Mouse (Mus musculus): ENCODE measurements around the gene Lmo7.

The Lmo7 gene

GRCm38 (mm10) chr14:101780016-101780415, 50.3 kb downstream of the Lmo7 start:
- DNase-seq (ENCODE audit: low read depth, low spot score) = no peak

DNA sequence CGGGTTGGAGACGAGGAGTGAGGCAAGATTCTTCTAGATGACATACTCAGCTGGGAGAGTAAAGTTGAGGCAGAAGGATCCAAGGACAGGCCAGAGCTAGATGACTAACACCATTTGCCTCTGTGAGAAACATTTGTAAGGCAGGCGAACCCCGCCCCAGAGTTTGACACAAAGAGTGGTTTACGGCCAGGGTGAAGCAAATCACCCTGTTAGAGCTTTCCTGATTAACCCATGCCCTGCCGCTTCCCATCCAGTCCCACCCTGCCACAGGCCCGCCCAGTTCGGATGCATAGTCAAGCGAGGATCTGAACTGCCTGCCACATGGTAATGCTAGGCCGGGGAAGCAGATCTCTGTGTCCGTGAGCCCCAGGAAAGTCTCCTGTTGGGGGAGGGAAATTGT, 51.5 kb downstream of the Lmo7 start:
- DNase-seq (ENCODE audit: low read depth, low spot score) = no peak

GRCm38 (mm10) chr14:101781943-101782510, 52.3 kb downstream of the Lmo7 start:
- DNase-seq (ENCODE audit: low read depth, low spot score) = no peak

- no peak for DNase-seq (ENCODE audit: low read depth, low spot score)
Measured at GRCm38 (mm10) chr14:101784315-101784945, 54.7 kb downstream of the Lmo7 start.

DNA sequence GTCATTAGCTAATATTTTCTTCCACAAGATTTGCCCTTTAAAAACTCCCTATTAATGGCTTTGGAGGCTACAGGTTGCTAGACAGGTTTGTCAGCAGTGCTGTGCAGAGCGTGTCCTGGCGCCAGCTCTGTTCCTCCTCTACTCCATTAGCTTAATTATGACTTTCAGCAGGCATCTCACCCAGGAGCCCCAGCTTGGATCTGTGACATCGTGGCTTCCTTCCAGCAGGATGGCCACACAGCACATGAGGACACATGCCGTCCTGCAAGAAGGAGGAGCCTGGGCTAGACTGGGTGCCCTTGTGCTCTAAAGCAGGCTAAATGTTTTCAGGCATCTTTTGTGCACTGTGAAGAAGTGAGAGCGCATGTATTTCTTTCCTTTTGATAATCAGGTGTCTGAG, 58.1 kb downstream of the Lmo7 start:
- DNase-seq (ENCODE audit: low read depth, low spot score) = no peak

GRCm38 (mm10) chr14:101788475-101788874, 58.7 kb downstream of the Lmo7 start:
- DNase-seq (ENCODE audit: low read depth, low spot score) = no peak

- DNase-seq (ENCODE audit: low read depth, low spot score) = no peak
Measured at GRCm38 (mm10) chr14:101794553-101795177, 64.9 kb downstream of the Lmo7 start.

GRCm38 (mm10) chr14:101797930-101798500, 68.3 kb downstream of the Lmo7 start:
- no peak for DNase-seq (ENCODE audit: low read depth, low spot score)

DNA sequence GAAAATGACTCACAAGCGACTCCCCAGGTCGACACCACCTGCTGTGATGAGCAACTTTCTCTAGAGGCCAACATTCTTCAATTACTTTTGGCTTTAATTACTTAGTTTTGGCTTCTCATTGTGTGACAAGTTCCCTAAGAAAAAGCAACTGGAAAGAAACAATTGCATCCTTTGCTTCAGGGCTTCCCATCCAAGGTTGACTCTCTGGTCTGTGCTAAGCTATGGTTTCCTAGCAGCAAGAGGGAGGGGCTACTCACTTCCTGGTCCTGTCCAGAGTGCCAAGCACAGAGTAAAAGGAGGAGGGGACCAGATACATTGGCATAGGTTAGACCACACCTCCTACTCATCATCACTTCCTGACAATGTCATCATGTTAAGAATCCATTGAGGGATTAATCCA, 69.0 kb downstream of the Lmo7 start:
- no peak for DNase-seq (ENCODE audit: low read depth, low spot score)

DNA sequence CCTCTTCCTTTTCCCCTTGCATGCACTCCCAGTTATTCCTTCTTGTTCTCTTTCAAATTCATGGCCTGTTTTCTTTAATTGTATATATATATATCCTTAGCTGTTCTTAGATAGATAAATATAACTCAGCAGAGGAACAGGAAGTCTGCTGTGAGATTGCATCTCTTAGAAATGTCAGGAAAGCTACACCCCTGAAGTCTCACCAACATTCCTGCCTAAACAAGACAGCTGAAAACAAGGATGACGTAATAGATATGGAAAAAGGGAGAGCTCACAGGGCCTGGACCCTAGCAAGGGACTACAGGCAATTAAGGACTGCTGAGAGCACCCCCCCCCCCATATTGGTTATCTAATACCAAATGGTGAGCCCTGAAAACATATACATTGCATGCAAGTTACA, 71.9 kb downstream of the Lmo7 start:
- DNase-seq (ENCODE audit: low read depth, low spot score) = no peak

DNA sequence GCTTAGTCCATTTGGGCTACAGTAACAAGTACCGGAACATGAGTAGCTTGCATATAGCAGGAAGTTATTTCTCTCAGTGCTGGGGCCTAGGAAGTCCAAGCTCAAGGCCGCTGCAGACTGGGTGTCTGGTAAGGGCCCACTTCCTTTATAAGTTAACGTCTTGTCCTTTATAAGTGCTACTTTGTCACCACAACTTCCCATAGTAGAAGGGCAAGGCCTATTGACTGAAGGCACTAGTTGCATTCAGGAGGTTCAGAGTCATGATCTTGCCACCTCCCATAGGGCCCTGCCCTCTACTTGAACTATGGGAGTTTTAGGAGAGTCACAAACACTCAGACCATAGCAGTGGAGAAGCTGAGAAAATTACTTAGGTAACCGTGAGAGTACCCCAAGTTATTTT, 74.4 kb downstream of the Lmo7 start:
- no peak for DNase-seq (ENCODE audit: low read depth, low spot score)

- no peak for DNase-seq (ENCODE audit: low read depth, low spot score)
Measured at GRCm38 (mm10) chr14:101804562-101805327, 75.0 kb downstream of the Lmo7 start.

DNA sequence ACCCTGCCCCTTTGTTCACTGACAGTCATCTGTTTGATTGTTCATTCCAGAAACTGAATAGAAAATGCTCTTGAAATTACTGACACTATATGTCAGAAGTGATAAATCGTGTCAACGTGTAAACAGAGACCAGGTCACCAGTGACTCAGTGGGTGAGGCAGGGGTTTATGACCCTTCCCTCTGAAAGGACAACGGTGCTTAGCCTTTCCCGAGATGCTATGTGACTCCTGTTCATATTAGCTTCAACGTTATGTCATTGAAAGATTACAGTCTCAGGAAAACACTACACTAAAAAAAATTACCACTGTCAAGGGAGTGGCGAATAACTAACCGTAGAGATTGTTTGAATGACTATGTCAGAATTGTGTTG, 75.6 kb downstream of the Lmo7 start:
- no peak for DNase-seq (ENCODE audit: low read depth, low spot score)

DNA sequence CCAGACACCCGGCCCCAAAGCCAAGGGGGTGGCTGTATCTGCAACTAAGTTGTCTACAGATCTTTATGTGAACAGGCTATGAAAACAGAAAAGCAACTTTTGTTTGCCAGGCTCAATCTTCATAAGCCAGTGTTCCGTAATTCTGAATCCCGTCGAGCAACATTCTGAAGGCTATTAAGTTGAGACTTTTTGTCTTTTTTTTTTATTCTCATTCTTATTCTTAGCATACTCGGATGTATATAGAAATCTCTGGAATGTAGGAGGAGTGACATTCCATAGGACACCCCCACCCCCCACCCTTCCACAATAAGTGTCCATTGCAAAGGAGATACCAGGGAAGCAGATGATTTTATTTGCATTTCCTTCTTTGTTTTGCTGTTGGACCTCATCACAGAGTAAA, 76.3 kb downstream of the Lmo7 start:
- DNase-seq (ENCODE audit: low read depth, low spot score) = no peak

GRCm38 (mm10) chr14:101806607-101807006, 76.8 kb downstream of the Lmo7 start:
- DNase-seq (ENCODE audit: low read depth, low spot score) = no peak

- no peak for DNase-seq (ENCODE audit: low read depth, low spot score)
Measured at GRCm38 (mm10) chr14:101816450-101816849, 86.7 kb downstream of the Lmo7 start.

- no peak for DNase-seq (ENCODE audit: low read depth, low spot score)
Measured at GRCm38 (mm10) chr14:101822390-101822789, 92.6 kb downstream of the Lmo7 start.

- no peak for DNase-seq (ENCODE audit: low read depth, low spot score)
Measured at GRCm38 (mm10) chr14:101822871-101823270, 93.1 kb downstream of the Lmo7 start.

DNA sequence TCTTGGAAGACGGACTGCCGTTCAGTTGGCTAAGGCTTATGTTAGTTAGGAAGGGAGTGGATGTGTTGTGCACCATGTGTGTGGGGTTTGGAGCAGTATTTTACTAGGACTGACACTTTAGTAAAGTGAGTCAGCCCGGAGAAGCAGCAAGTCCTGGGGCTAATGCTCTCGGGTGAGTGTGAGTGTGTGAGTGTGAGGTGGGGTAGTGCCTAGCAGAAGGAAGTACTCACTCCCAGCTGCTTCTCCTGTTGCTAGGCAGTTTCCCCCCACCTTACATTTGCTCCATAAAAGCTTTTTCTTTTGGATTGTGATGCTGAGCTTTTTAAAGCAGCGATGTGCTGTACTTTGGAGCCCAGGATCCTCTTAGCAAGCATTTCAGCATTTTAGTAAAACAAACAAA, 99.9 kb downstream of the Lmo7 start:
- no peak for DNase-seq (ENCODE audit: low read depth, low spot score)

DNA sequence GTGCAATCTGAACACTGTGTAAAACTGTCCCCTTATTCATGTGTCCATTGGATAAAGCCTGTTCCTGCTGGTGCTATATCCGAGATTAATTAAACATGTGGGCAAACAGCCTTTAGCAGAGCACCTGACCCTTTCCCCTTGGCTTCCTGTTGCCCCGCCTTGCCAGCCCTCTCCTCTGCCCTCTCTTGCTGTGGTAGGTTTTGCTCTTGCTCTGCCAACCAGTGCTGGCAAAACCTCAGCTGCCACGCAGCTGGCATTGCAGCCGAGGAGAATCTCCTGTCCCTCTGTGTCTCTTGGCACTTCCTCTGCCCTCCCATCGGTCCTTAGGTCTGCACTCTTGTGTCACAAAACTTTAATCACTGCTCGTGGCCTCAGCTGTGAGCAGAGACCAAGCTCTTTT, 100.4 kb downstream of the Lmo7 start:
- no peak for DNase-seq (ENCODE audit: low read depth, low spot score)

DNA sequence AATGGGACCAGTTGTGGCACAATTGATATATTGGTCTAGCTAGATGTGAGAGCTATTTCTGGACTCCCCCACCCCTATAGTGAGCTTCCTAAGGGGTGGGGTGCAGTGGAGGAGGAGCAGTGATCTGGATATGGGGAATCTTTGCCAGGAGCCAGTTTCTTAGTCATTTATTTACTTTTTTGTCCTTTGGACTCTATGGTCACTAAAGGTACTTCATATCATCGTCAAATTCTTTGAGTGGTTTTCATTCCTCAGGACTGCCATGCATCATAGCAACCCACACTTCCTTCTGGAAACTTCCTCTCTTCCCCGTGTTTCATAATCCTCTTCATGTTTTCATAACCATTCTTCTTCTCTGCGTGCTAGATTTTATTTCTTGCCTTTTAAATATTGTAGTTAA, 104.4 kb downstream of the Lmo7 start:
- no peak for DNase-seq (ENCODE audit: low read depth, low spot score)

DNA sequence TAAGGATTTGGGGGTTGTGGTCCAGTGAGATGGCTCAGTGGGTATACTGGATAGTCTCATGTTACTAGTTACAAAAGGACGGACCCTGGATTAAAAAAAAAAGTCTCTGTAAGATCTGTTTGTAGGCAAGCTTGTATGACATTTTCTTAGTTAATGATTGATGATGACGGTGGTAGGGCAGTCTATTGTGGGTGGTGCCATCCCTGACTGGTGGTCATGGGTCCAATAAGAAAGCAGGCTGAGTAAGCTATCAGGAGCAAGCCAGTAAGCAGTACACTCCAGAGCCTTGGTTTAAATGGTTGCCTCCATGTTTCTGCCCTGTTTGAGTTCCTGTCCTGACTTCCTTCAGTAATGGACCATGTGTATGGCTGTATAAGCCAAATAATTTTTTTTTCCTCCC, 106.6 kb downstream of the Lmo7 start:
- DNase-seq (ENCODE audit: low read depth, low spot score) = no peak
